ENCODE assay signal across 9 mouse cellular contexts in the genomic region with DNA sequence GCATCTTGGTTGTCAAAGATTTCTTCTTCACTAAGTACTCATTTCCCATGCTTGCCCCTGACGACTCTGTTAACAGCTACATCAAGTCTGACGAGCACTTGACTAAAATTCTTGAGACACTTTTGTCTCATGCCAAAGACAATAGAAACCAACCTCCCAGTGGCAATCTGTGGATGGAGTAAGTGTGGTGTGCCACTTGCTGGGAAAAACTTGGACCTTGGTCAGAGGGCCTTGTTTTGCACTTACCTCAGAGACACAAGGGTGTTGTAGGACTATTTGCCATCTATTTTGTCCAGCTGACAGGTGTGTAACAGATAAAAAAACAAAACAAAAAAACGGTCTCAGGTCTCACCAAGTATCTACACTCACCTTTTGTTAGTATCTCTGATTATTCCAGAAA. TPM values are rescaled to one million over a fixed set of nuclear protein-coding genes. Genes with fewer than 3 reads are reported as not detected.
DNase-seq lines count a peak whose midpoint lies in the region; ATAC-seq lines count a peak whose summit lies in the region.
"Had no signal": no experiment of that assay in that cellular context is flagged by ENCODE, and none has a peak within 500 bp of the region (broad histone marks: within the 10 kb centered on the region; RNA-seq: fewer than 3 reads in every experiment).

No protein-coding gene starts in this region.

- intact Hi-C loops in heart, postnatal 14 days (cut with DNase I): loop anchor here (2.0 kb wide), 1 partner anchor 29 kb away; no protein-coding TSS in a partner anchor

- no peak overlapping the region for H3K4me3 ChIP-seq in heart, embryonic 11.5 days (ENCODE audit: low read depth, low read length)
- H3K4me3 ChIP-seq in neural tube, embryonic 12.5 days: no peak overlapping the region
- no peak overlapping the region for H3K4me3 ChIP-seq in liver, embryonic 15.5 days (replicated peaks)

- ATAC-seq in heart, embryonic 11.5 days (replicated peaks; ENCODE audit: insufficient number of reproducible peaks, low FRiP score, low TSS enrichment): no peak
- ATAC-seq in neural tube, embryonic 12.5 days (ENCODE audit: low FRiP score, low read depth): no peak
- no peak for ATAC-seq in liver, embryonic 15.5 days (ENCODE audit: insufficient read depth)

- H3K27me3 ChIP-seq in heart, embryonic 11.5 days (ENCODE audit: control insufficient read depth, insufficient read depth, low read length): no peaks in the 10 kb centered on the region
- no peaks in the 10 kb centered on the region for H3K27me3 ChIP-seq in neural tube, embryonic 12.5 days (replicated peaks)
- no peaks in the 10 kb centered on the region for H3K27me3 ChIP-seq in liver, embryonic 15.5 days

- DNase-seq in heart, postnatal 14 days: no peak
- no peak for DNase-seq in neural tube, embryonic 10.5 days (ENCODE audit: extremely low spot score, low spot score)
- DNase-seq in thymus, postnatal 4 days: no peak
- DNase-seq in urinary bladder, postnatal 14 days (ENCODE audit: low spot score): no peak
- DNase-seq in adrenal gland, postnatal 25 days: no peak
- DNase-seq: B cell, adult 2 months had no signal

- H3K9ac ChIP-seq in heart, embryonic 11.5 days (ENCODE audit: low read depth, low read length): peak overlapping the region; percentile 43
- H3K9ac ChIP-seq in neural tube, embryonic 12.5 days: no peak overlapping the region
- H3K9ac ChIP-seq in liver, embryonic 15.5 days: no peak overlapping the region

- H3K9me3 ChIP-seq in heart, embryonic 11.5 days (replicated peaks; ENCODE audit: control insufficient read depth, low read length): no peaks in the 10 kb centered on the region
- no peaks in the 10 kb centered on the region for H3K9me3 ChIP-seq in neural tube, embryonic 12.5 days
- no peaks in the 10 kb centered on the region for H3K9me3 ChIP-seq in liver, embryonic 15.5 days (replicated peaks)

- peak overlapping the region; percentile 81 for H3K27ac ChIP-seq in heart, embryonic 11.5 days (ENCODE audit: low read depth, low read length)
- no peak overlapping the region for H3K27ac ChIP-seq in neural tube, embryonic 12.5 days
- peak overlapping the region; percentile 98 for H3K27ac ChIP-seq in liver, embryonic 15.5 days (replicated peaks)

- 21% methylated on average over 3 of the region's 3 CpGs for WGBS in heart, embryonic 11.5 days (ENCODE audit: insufficient replicate concordance)
- WGBS in neural tube, embryonic 12.5 days: 23% methylated on average over 3 of the region's 3 CpGs
- 28% methylated on average over 3 of the region's 3 CpGs for WGBS in liver, embryonic 15.5 days (ENCODE audit: insufficient replicate concordance)

- H3K4me1 ChIP-seq in heart, embryonic 11.5 days (ENCODE audit: control insufficient read depth, insufficient read depth, low read length): peaks cover 43% of the 10 kb centered on the region
- peaks cover 44% of the 10 kb centered on the region for H3K4me1 ChIP-seq in neural tube, embryonic 12.5 days
- H3K4me1 ChIP-seq in liver, embryonic 15.5 days (replicated peaks): peaks cover 64% of the 10 kb centered on the region

- H3K4me2 ChIP-seq in heart, embryonic 11.5 days: peak overlapping the region; percentile 45
- H3K4me2 ChIP-seq in neural tube, embryonic 12.5 days (replicated peaks): peak overlapping the region; percentile 9; the same call in 1 of the 2 replicates
- H3K4me2 ChIP-seq in liver, embryonic 15.5 days: no peak overlapping the region

- peaks cover 11% of the 10 kb centered on the region for H3K36me3 ChIP-seq in heart, embryonic 11.5 days (ENCODE audit: control insufficient read depth, insufficient read depth, low read length)
- H3K36me3 ChIP-seq in neural tube, embryonic 12.5 days: peaks cover 28% of the 10 kb centered on the region
- peaks cover 28% of the 10 kb centered on the region for H3K36me3 ChIP-seq in liver, embryonic 15.5 days (replicated peaks)

RNA-seq across cellular contexts. Expression of gene Pigv, which starts 3.7 kb away (rescaled TPM):
- 11.4 and 13.9 TPM in 2 replicates for polyA plus RNA-seq in heart, embryonic 11.5 days (2014; fragmentation: Nextera tagmentation; extraction: Ambion mirVana)
- 10 to 100 TPM; 10.4 to 10.7 TPM for total RNA-seq in heart, postnatal 14 days (2021)
- polyA plus RNA-seq in neural tube, embryonic 12.5 days (2016; fragmentation: Nextera tagmentation; extraction: Ambion mirVana): 16.4 and 16.9 TPM in 2 replicates
- polyA plus RNA-seq in liver, embryonic 15.5 days (2015; fragmentation: Nextera tagmentation; extraction: Ambion mirVana): 5.5 and 6.3 TPM in 2 replicates
- 17.1 and 24.6 TPM in 2 replicates for total RNA-seq in adrenal gland, postnatal 25 days (2021)

RNA-seq across cellular contexts. Expression of gene Zdhhc18, which starts 26.2 kb away (rescaled TPM):
- polyA plus RNA-seq in heart, embryonic 11.5 days (2014; fragmentation: Nextera tagmentation; extraction: Ambion mirVana): 1.5 and 2.5 TPM in 2 replicates
- total RNA-seq in heart, postnatal 14 days (2021): 10 to 100 TPM; 17.6 to 21.6 TPM
- 9.9 and 11.5 TPM in 2 replicates for polyA plus RNA-seq in neural tube, embryonic 12.5 days (2016; fragmentation: Nextera tagmentation; extraction: Ambion mirVana)
- 1.2 and 1.9 TPM in 2 replicates for polyA plus RNA-seq in liver, embryonic 15.5 days (2015; fragmentation: Nextera tagmentation; extraction: Ambion mirVana)
- total RNA-seq in adrenal gland, postnatal 25 days (2021): 20.9 and 23.0 TPM in 2 replicates
